Mouse (Mus musculus): ENCODE results near the gene Tcf21. TPM values are rescaled to one million over a fixed set of nuclear protein-coding genes. Genes with fewer than 3 reads are reported as not detected.
A peak's percentile ranks its signal among the peaks of the same experiment; 100 is the strongest.

Tcf21 gene
- polyA plus RNA-seq, 1 experiment from 2014 or later = 0.19 TPM

DNA sequence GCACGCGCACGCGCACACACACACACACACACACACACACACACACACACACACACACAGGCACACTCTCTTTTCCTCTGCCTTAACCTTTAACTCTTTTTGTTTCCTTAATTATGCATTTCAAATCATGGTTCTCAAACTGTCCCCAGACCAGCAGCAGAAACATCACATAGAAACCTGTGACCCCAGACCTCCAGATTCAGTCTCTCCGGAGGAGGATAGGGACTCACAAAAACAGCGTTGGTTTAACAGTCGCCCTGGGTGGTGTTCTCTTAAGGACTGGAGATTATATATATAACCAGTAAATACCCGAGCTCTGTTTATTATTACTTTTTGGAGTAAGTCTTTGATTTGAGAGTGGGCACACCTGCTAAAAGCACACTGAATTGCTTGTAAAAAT is 5.7 kb downstream of the Tcf21 start:
- no peak for ATAC-seq (ENCODE audit: insufficient number of reproducible peaks, low FRiP score, low TSS enrichment, low read depth)
- Histone ChIP-seq H3K4me2 (no peak overlapping the region), H3K9ac (no peak overlapping the region), H3K9me3 (no peaks in the 10 kb centered on the region), H3K36me3 (no peaks in the 10 kb centered on the region), H3K4me3 (no peak overlapping the region), H3K27ac (no peak overlapping the region), H3K27me3 (peaks cover 76% of the 10 kb centered on the region), H3K4me1 (peaks cover 16% of the 10 kb centered on the region)
- under 1% methylated on average over 4 of the region's 8 CpGs for WGBS

GRCm38 (mm10) chr10:22813317-22813960 is 6.5 kb downstream of the Tcf21 start:
- Histone ChIP-seq H3K4me1 (peaks cover 13% of the 10 kb centered on the region), H3K4me2 (peak overlapping the region; percentile 19; the same call in 1 of the 2 replicates), H3K9ac (no peak overlapping the region), H3K27ac (no peak overlapping the region), H3K36me3 (no peaks in the 10 kb centered on the region), H3K27me3 (peaks cover 72% of the 10 kb centered on the region), H3K4me3 (0 out of 2 replicates have a peak overlapping the region, but pooled peaks have one; percentile 4), H3K9me3 (no peaks in the 10 kb centered on the region)
- WGBS = under 1% methylated on average over 18 of the region's 18 CpGs
- no peak for ATAC-seq (ENCODE audit: insufficient number of reproducible peaks, low FRiP score, low TSS enrichment, low read depth)

DNA sequence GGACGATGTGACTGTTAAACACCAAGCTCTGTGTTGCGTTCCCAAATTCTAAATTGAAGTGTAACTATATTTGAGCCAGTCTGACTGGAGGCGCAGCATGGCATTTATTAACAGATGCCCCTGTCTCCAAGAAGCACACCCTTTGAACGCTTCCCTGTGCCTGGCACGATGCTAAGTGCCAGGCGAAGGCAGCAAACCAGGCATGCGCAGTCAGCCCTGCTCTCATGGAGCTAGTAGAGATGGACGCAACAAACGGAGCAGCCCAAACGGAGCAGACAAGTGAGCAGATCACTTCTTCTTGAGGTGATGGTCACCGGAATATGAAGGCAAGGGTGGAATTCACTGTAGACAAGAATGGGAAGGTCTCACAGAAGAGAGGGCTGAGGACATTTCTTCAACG is 8.1 kb downstream of the Tcf21 start:
- no peak for ATAC-seq (ENCODE audit: insufficient number of reproducible peaks, low FRiP score, low TSS enrichment, low read depth)
- Histone ChIP-seq H3K4me1 (peaks cover 13% of the 10 kb centered on the region), H3K27me3 (peaks cover 62% of the 10 kb centered on the region), H3K27ac (no peak overlapping the region), H3K9ac (no peak overlapping the region), H3K4me2 (no peak overlapping the region), H3K36me3 (no peaks in the 10 kb centered on the region), H3K9me3 (no peaks in the 10 kb centered on the region), H3K4me3 (no peak overlapping the region)
- 15% methylated on average over 12 of the region's 12 CpGs for WGBS

DNA sequence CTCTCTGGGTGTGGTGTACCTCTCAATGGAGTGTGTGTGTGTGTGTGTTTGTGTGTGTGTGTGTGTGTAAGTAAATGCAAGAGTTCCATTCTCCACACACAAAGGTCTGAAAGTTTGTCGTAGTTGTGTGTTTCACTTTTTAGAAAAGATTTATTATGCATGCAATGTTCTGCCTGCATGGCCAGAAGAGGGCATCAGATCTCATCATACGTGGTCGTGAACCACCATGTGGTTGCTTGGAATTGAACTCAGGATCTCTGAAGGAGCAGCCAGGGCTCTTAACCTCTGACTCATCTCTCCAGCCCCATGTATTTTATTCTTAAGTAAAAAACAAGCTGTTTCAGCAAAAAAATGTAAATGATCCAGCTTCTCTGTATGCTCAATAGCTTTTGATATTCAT is 37.3 kb downstream of the Tcf21 start:
- H3K36me3 ChIP-seq = no peaks in the 10 kb centered on the region
- H3K4me2 ChIP-seq = no peak overlapping the region
- H3K9ac ChIP-seq = no peak overlapping the region
- H3K9me3 ChIP-seq = no peaks in the 10 kb centered on the region
- H3K4me1 ChIP-seq = no peaks in the 10 kb centered on the region
- H3K27me3 ChIP-seq = 0 out of 2 replicates have a peak, but pooled peaks cover 6% of the 10 kb centered on the region
- ATAC-seq (ENCODE audit: insufficient number of reproducible peaks, low FRiP score, low TSS enrichment, low read depth) = no peak
- H3K4me3 ChIP-seq = no peak overlapping the region
- H3K27ac ChIP-seq = no peak overlapping the region
- 57% methylated on average over 3 of the region's 3 CpGs for WGBS

DNA sequence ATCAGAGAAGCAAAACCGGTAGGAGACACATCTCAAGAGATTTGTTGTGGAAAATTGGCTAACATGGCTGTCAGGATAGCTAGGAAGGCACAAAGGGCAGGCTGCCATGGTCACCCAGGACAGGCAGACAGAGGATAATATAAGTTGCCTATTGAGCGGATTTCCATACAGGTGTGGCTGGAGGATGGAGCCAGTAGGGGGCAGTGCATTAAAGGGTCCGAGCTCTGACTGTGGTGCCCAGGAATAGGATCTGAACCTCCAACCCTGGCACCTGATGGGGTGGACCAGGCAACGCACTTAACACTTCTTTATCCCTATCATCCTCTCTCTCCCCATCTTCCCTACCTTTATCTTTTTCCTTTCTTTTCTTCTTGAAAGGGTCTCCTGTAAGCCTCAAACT is 38.5 kb downstream of the Tcf21 start:
- no peaks in the 10 kb centered on the region for H3K36me3 ChIP-seq
- H3K4me1 ChIP-seq = no peaks in the 10 kb centered on the region
- no peak overlapping the region for H3K27ac ChIP-seq
- no peak overlapping the region for H3K4me2 ChIP-seq
- H3K9me3 ChIP-seq = no peaks in the 10 kb centered on the region
- no peak overlapping the region for H3K9ac ChIP-seq
- WGBS = 27% methylated on average over 4 of the region's 4 CpGs
- H3K27me3 ChIP-seq = 0 out of 2 replicates have a peak, but pooled peaks cover 6% of the 10 kb centered on the region
- H3K4me3 ChIP-seq = no peak overlapping the region
- no peak for ATAC-seq (ENCODE audit: insufficient number of reproducible peaks, low FRiP score, low TSS enrichment, low read depth)

GRCm38 (mm10) chr10:22777939-22778338 is 42.0 kb downstream of the Tcf21 start:
- Histone ChIP-seq H3K9me3 (no peaks in the 10 kb centered on the region), H3K4me3 (no peak overlapping the region), H3K27ac (no peak overlapping the region), H3K9ac (no peak overlapping the region), H3K36me3 (no peaks in the 10 kb centered on the region), H3K4me1 (no peaks in the 10 kb centered on the region), H3K27me3 (0 out of 2 replicates have a peak, but pooled peaks cover 6% of the 10 kb centered on the region), H3K4me2 (no peak overlapping the region)
- no peak for ATAC-seq (ENCODE audit: insufficient number of reproducible peaks, low FRiP score, low TSS enrichment, low read depth)
- WGBS = 12% methylated on average over 5 of the region's 5 CpGs

- ATAC-seq (ENCODE audit: insufficient number of reproducible peaks, low FRiP score, low TSS enrichment, low read depth) = no peak
- WGBS = 15% methylated on average over 7 of the region's 7 CpGs
- Histone ChIP-seq H3K36me3 (no peaks in the 10 kb centered on the region), H3K27ac (no peak overlapping the region), H3K4me3 (no peak overlapping the region), H3K9me3 (no peaks in the 10 kb centered on the region), H3K27me3 (0 out of 2 replicates have a peak, but pooled peaks cover 6% of the 10 kb centered on the region), H3K4me2 (no peak overlapping the region), H3K9ac (no peak overlapping the region), H3K4me1 (no peaks in the 10 kb centered on the region)
Observed at GRCm38 (mm10) chr10:22776007-22776698, 43.8 kb downstream of the Tcf21 start.

DNA sequence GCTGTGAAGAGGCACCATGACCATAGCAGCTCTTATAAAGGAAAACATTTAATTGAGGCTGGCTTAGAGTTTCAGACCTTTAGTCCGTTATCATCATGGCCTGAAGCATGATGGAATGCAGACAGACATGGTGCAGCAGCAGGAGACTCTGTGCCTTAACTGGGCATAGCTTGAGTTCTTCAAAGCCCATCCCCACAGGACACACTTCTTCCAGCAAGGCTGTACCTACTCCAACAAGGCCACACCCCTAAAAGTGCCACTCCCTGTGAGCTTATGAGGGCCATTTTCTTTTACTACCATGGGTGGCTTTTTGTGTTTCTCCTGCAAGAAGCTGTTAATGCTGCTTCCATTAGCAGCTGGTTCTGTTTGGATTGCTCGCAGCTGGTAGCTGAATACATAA is 44.5 kb downstream of the Tcf21 start:
- Histone ChIP-seq H3K36me3 (no peaks in the 10 kb centered on the region), H3K9me3 (no peaks in the 10 kb centered on the region), H3K4me3 (no peak overlapping the region), H3K9ac (no peak overlapping the region), H3K4me1 (no peaks in the 10 kb centered on the region), H3K27ac (no peak overlapping the region), H3K27me3 (0 out of 2 replicates have a peak, but pooled peaks cover 6% of the 10 kb centered on the region), H3K4me2 (no peak overlapping the region)
- ATAC-seq (ENCODE audit: insufficient number of reproducible peaks, low FRiP score, low TSS enrichment, low read depth) = no peak
- 69% methylated on average over 2 of the region's 2 CpGs for WGBS

GRCm38 (mm10) chr10:22774626-22775025 is 45.3 kb downstream of the Tcf21 start:
- Histone ChIP-seq H3K27me3 (0 out of 2 replicates have a peak, but pooled peaks cover 6% of the 10 kb centered on the region), H3K4me1 (no peaks in the 10 kb centered on the region), H3K27ac (no peak overlapping the region), H3K9ac (no peak overlapping the region), H3K4me2 (no peak overlapping the region), H3K36me3 (no peaks in the 10 kb centered on the region), H3K9me3 (no peaks in the 10 kb centered on the region), H3K4me3 (no peak overlapping the region)
- ATAC-seq (ENCODE audit: insufficient number of reproducible peaks, low FRiP score, low TSS enrichment, low read depth) = no peak
- WGBS = 84% methylated on average over 3 of the region's 3 CpGs

Other genes with a start within 250 kb of the Tcf21 start
- 2.9 and 3.0 TPM in 2 replicates for gene Slc2a12, start 175.2 kb downstream of the Tcf21 start, polyA plus RNA-seq (2015; fragmentation: Nextera tagmentation; extraction: Ambion mirVana)
- gene Tbpl1, start 88.2 kb downstream of the Tcf21 start, polyA plus RNA-seq (2015; fragmentation: Nextera tagmentation; extraction: Ambion mirVana) = 53.3 and 53.9 TPM in 2 replicates

Measured in limb, embryonic 15.5 days (tissue).